Mouse (Mus musculus) liver, embryonic 16.5 days (tissue): ENCODE data around the gene Rab5c. TPM values are rescaled to one million over a fixed set of nuclear protein-coding genes. Genes with fewer than 3 reads are reported as not detected.

ENCODE experiments used
- ATAC-seq: fragments of 200-750 bp; cut with Nextera tagmentation; 2 replicates; pipeline ENCODE4 v1.8.0; 2017; ENCODE audit warnings: low read depth, mild to moderate bottlenecking, moderate number of reproducible peaks, moderate library complexity
- H3K27ac ChIP-seq: fragments of 300-500 bp; sonication (generic); 2 replicates; pipeline ENCODE4 v1.5.1; 2014; ENCODE audit warnings: mild to moderate bottlenecking, low read length
- H3K27me3 ChIP-seq: fragments of 300-500 bp; sonication (generic); 2 replicates; pipeline ENCODE4 v1.6.1; 2014; ENCODE audit warnings: low read depth, low read length, mixed read lengths; ENCODE audit not compliant: control insufficient read depth, insufficient read depth
- H3K36me3 ChIP-seq: fragments of 300-500 bp; sonication (generic); 2 replicates; pipeline ENCODE4 v1.6.1; 2014; ENCODE audit warnings: mild to moderate bottlenecking; ENCODE audit not compliant: control insufficient read depth, insufficient read depth
- H3K4me1 ChIP-seq: fragments of 300-500 bp; sonication (generic); 2 replicates; pipeline ENCODE4 v1.6.1; 2014; ENCODE audit warnings: low read depth, low read length, mixed read lengths; ENCODE audit not compliant: control insufficient read depth
- H3K4me2 ChIP-seq: fragments of 300-500 bp; sonication (generic); 2 replicates; pipeline ENCODE4 v1.6.1; 2014; ENCODE audit warnings: low read depth, low read length, mixed read lengths
- H3K4me3 ChIP-seq: fragments of 300-500 bp; sonication (generic); 2 replicates; pipeline ENCODE4 v1.5.1; 2014; ENCODE audit warnings: low read depth, mild to moderate bottlenecking, low read length
- H3K9ac ChIP-seq: fragments of 300-500 bp; sonication (generic); 2 replicates; pipeline ENCODE4 v1.6.1; 2014; ENCODE audit warnings: low read depth, low read length
- H3K9me3 ChIP-seq: fragments of 300-500 bp; sonication (generic); replicated peaks from 2 replicates; pipeline ENCODE4 v1.6.1; 2016; ENCODE audit warnings: low read length; ENCODE audit not compliant: control insufficient read depth
- WGBS: fragments of 180-500 bp; shearing (Covaris S2); extraction: QIAGEN DNeasy Blood & Tissue Kit; methylation state at CpG from one replicate; pipeline ENCODE4 v1.1.7; 2014; ENCODE audit not compliant: insufficient replicate concordance; 5-methylcytosine and 5-hydroxymethylcytosine counted together
- polyA plus RNA-seq: library from polyadenylated mRNA; unstranded; fragments of >200 nt; fragmentation: Nextera tagmentation; extraction: Ambion mirVana; gene quantifications from 2 replicates; pipeline ENCODE4 v1.2.1, GENCODE M21; 2015

Rab5c gene
- polyA plus RNA-seq, 1 experiment from 2014 or later = 21.9 TPM

- no peak overlapping the region for H3K4me3 ChIP-seq
- no peak overlapping the region for H3K4me2 ChIP-seq
- H3K4me1 ChIP-seq = peaks cover 25% of the 10 kb centered on the region
- H3K27ac ChIP-seq = no peak overlapping the region
- H3K27me3 ChIP-seq = no peaks in the 10 kb centered on the region
- no peak overlapping the region for H3K9ac ChIP-seq
- H3K36me3 ChIP-seq = peaks cover 13% of the 10 kb centered on the region
- WGBS = 78% methylated on average over 6 of the region's 6 CpGs
- no peak for ATAC-seq
- no peaks in the 10 kb centered on the region for H3K9me3 ChIP-seq
These were observed 7.4 kb downstream of the Rab5c start for GRCm38 (mm10) chr11:100730477-100731205.

- Histone ChIP-seq H3K9ac (no peak overlapping the region), H3K4me1 (peaks cover 23% of the 10 kb centered on the region), H3K9me3 (no peaks in the 10 kb centered on the region), H3K36me3 (peaks cover 13% of the 10 kb centered on the region), H3K4me3 (no peak overlapping the region), H3K27ac (no peak overlapping the region), H3K4me2 (no peak overlapping the region), H3K27me3 (no peaks in the 10 kb centered on the region)
- ATAC-seq = no peak
- WGBS = 41% methylated on average over 4 of the region's 4 CpGs
These were observed 8.0 kb downstream of the Rab5c start for GRCm38 (mm10) chr11:100729976-100730375.

GRCm38 (mm10) chr11:100728601-100729000 lies 9.4 kb downstream of the Rab5c start:
- H3K9ac ChIP-seq = no peak overlapping the region
- no peak overlapping the region for H3K27ac ChIP-seq
- peaks cover 13% of the 10 kb centered on the region for H3K36me3 ChIP-seq
- no peak overlapping the region for H3K4me3 ChIP-seq
- no peak for ATAC-seq
- 85% methylated on average over 6 of the region's 6 CpGs for WGBS
- no peaks in the 10 kb centered on the region for H3K27me3 ChIP-seq
- no peaks in the 10 kb centered on the region for H3K9me3 ChIP-seq
- no peak overlapping the region for H3K4me2 ChIP-seq
- peaks cover 24% of the 10 kb centered on the region for H3K4me1 ChIP-seq

GRCm38 (mm10) chr11:100727201-100727600 lies 10.8 kb downstream of the Rab5c start:
- Histone ChIP-seq H3K4me2 (no peak overlapping the region), H3K9ac (no peak overlapping the region), H3K36me3 (peaks cover 4% of the 10 kb centered on the region), H3K9me3 (no peaks in the 10 kb centered on the region), H3K27me3 (no peaks in the 10 kb centered on the region), H3K4me3 (no peak overlapping the region), H3K4me1 (peaks cover 27% of the 10 kb centered on the region), H3K27ac (0 out of 2 replicates have a peak overlapping the region, but pooled peaks have one; percentile 22)
- WGBS = 91% methylated on average over 3 of the region's 3 CpGs
- 0 out of 2 replicates have a peak, but pooled peaks have one; percentile 25 for ATAC-seq

- Histone ChIP-seq H3K4me1 (peaks cover 39% of the 10 kb centered on the region), H3K4me3 (no peak overlapping the region), H3K4me2 (no peak overlapping the region), H3K27ac (peak overlapping the region; percentile 56), H3K9ac (no peak overlapping the region), H3K36me3 (peaks cover 4% of the 10 kb centered on the region), H3K9me3 (no peaks in the 10 kb centered on the region), H3K27me3 (no peaks in the 10 kb centered on the region)
- 18% methylated on average over 5 of the region's 5 CpGs for WGBS
- peak; percentile 41 for ATAC-seq
These were observed 13.0 kb downstream of the Rab5c start for GRCm38 (mm10) chr11:100724919-100725512.

GRCm38 (mm10) chr11:100722493-100723028 lies 15.5 kb downstream of the Rab5c start:
- H3K9me3 ChIP-seq = no peaks in the 10 kb centered on the region
- H3K4me3 ChIP-seq = no peak overlapping the region
- peaks cover 39% of the 10 kb centered on the region for H3K4me1 ChIP-seq
- peaks cover 20% of the 10 kb centered on the region for H3K36me3 ChIP-seq
- no peak overlapping the region; the same call in 1 of the 2 replicates for H3K9ac ChIP-seq
- peak overlapping the region; percentile 1; the same call in 1 of the 2 replicates for H3K4me2 ChIP-seq
- peak overlapping the region; percentile 51 for H3K27ac ChIP-seq
- no peak for ATAC-seq
- H3K27me3 ChIP-seq = no peaks in the 10 kb centered on the region
- WGBS = 36% methylated on average over 2 of the region's 2 CpGs

- Histone ChIP-seq H3K9me3 (no peaks in the 10 kb centered on the region), H3K27me3 (no peaks in the 10 kb centered on the region), H3K27ac (peak overlapping the region; percentile 51), H3K36me3 (peaks cover 26% of the 10 kb centered on the region), H3K4me2 (peak overlapping the region; percentile 1; the same call in 1 of the 2 replicates), H3K4me3 (no peak overlapping the region), H3K9ac (peak overlapping the region; percentile 14; the same call in 1 of the 2 replicates), H3K4me1 (peaks cover 39% of the 10 kb centered on the region)
- peak; percentile 25; the same call in 1 of the 2 replicates for ATAC-seq
- WGBS = 13% methylated on average over 8 of the region's 8 CpGs
These were observed 16.1 kb downstream of the Rab5c start for GRCm38 (mm10) chr11:100721776-100722492.

GRCm38 (mm10) chr11:100721254-100721653 lies 16.8 kb downstream of the Rab5c start:
- H3K9ac ChIP-seq = no peak overlapping the region
- ATAC-seq = no peak
- H3K9me3 ChIP-seq = no peaks in the 10 kb centered on the region
- H3K4me2 ChIP-seq = no peak overlapping the region
- H3K36me3 ChIP-seq = peaks cover 33% of the 10 kb centered on the region
- WGBS = 17% methylated on average over 4 of the region's 4 CpGs
- H3K4me1 ChIP-seq = peaks cover 39% of the 10 kb centered on the region
- peak overlapping the region; percentile 56 for H3K27ac ChIP-seq
- H3K27me3 ChIP-seq = no peaks in the 10 kb centered on the region
- H3K4me3 ChIP-seq = no peak overlapping the region
